Mouse (Mus musculus) neural tube, embryonic 15.5 days (tissue): ENCODE results near the gene Mob1a. TPM values are rescaled to one million over a fixed set of nuclear protein-coding genes. Genes with fewer than 3 reads are reported as not detected.

Source experiments
- ATAC-seq: fragments of 200-750 bp; cut with Nextera tagmentation; 2 replicates; pipeline ENCODE4 v1.8.0; 2017; ENCODE audit warnings: mild to moderate bottlenecking, moderate TSS enrichment, moderate library complexity; ENCODE audit not compliant: low FRiP score
- H3K27ac ChIP-seq: fragments of 300-500 bp; sonication (generic); replicated peaks from 2 replicates; pipeline ENCODE4 v1.5.1; 2015; ENCODE audit warnings: mild to moderate bottlenecking, inconsistent platforms
- H3K27me3 ChIP-seq: fragments of 300-500 bp; sonication (generic); replicated peaks from 2 replicates; pipeline ENCODE4 v1.6.1; 2015; ENCODE audit warnings: inconsistent platforms
- H3K36me3 ChIP-seq: fragments of 300-500 bp; sonication (generic); 2 replicates; pipeline ENCODE4 v1.6.1; 2015; ENCODE audit warnings: inconsistent platforms
- H3K4me1 ChIP-seq: fragments of 300-500 bp; sonication (generic); 2 replicates; pipeline ENCODE4 v1.6.1; 2015; ENCODE audit warnings: inconsistent platforms
- H3K4me2 ChIP-seq: fragments of 300-500 bp; sonication (generic); 2 replicates; pipeline ENCODE4 v1.6.1; 2015; ENCODE audit warnings: inconsistent platforms, mild to moderate bottlenecking, moderate library complexity
- H3K4me3 ChIP-seq: fragments of 300-500 bp; sonication (generic); replicated peaks from 2 replicates; pipeline ENCODE4 v1.5.1; 2015; ENCODE audit warnings: mild to moderate bottlenecking, inconsistent platforms
- H3K9ac ChIP-seq: fragments of 300-500 bp; sonication (generic); replicated peaks from 2 replicates; pipeline ENCODE4 v1.6.1; 2015; ENCODE audit warnings: mild to moderate bottlenecking, inconsistent platforms
- H3K9me3 ChIP-seq: fragments of 300-500 bp; sonication (generic); replicated peaks from 2 replicates; pipeline ENCODE4 v1.6.1; 2016; ENCODE audit warnings: inconsistent platforms
- WGBS: fragments of 180-500 bp; shearing (Covaris S2); methylation state at CpG from one replicate; pipeline ENCODE4 v1.1.7; 2015; ENCODE audit warnings: mixed read lengths; 5-methylcytosine and 5-hydroxymethylcytosine counted together
- polyA plus RNA-seq: library from polyadenylated mRNA; unstranded; fragments of >200 nt; fragmentation: Nextera tagmentation; extraction: Ambion mirVana; gene quantifications from 2 replicates; pipeline ENCODE4 v1.2.1, GENCODE M21; 2015

The Mob1a gene
- polyA plus RNA-seq = 20.2 and 31.3 TPM in 2 replicates

- peak; percentile 99 for ATAC-seq
- Histone ChIP-seq H3K27me3 (no peaks in the 10 kb centered on the region), H3K4me1 (peaks cover 30% of the 10 kb centered on the region), H3K4me3 (peak within 1 kb of the TSS; percentile 92), H3K36me3 (peaks cover 8% of the 10 kb centered on the region), H3K9me3 (no peaks in the 10 kb centered on the region), H3K27ac (peak within 1 kb of the TSS; percentile 92), H3K9ac (peak within 1 kb of the TSS; percentile 91), H3K4me2 (peak within 1 kb of the TSS; percentile 77)
- WGBS = 1% methylated on average over 65 of the region's 65 CpGs
These were observed at the start of gene Mob1a, which contains the start of gene Mthfd2 for GRCm38 (mm10) chr6:83325525-83326393. Mob1a (plus strand) TSS chr6:83326016. Mthfd2 (minus strand) TSS chr6:83325908.

DNA sequence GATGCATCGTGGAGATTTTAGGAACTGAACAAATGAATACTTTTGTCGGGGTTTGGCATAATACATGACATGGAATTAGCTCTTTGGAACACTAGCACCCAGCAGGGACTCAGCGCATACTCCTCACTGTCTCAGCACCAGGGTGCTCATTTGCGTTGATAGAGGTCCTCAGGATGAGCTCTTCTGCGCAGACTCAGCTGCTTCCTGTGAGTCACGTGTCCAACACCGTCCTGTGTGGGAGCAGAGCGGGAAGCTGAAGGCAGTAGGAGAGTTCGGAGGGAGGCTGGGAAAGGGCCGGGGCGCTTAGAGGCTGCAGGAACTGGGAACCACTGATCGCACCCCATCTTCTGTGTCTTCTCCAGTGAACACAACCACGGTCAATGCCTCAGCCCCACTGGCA lies 48.7 kb upstream of the Mob1a start:
- H3K4me3 ChIP-seq = no peak overlapping the region
- H3K27me3 ChIP-seq = no peaks in the 10 kb centered on the region
- no peaks in the 10 kb centered on the region for H3K4me1 ChIP-seq
- no peak overlapping the region for H3K4me2 ChIP-seq
- no peak overlapping the region for H3K27ac ChIP-seq
- WGBS = 73% methylated on average over 13 of the region's 13 CpGs
- no peak for ATAC-seq
- H3K9me3 ChIP-seq = no peaks in the 10 kb centered on the region
- H3K9ac ChIP-seq = no peak overlapping the region
- no peaks in the 10 kb centered on the region for H3K36me3 ChIP-seq

- no peak overlapping the region for H3K4me2 ChIP-seq
- H3K4me1 ChIP-seq = no peaks in the 10 kb centered on the region
- no peaks in the 10 kb centered on the region for H3K9me3 ChIP-seq
- H3K27ac ChIP-seq = no peak overlapping the region
- H3K9ac ChIP-seq = no peak overlapping the region
- no peaks in the 10 kb centered on the region for H3K27me3 ChIP-seq
- H3K4me3 ChIP-seq = no peak overlapping the region
- no peak for ATAC-seq
- no peaks in the 10 kb centered on the region for H3K36me3 ChIP-seq
- 26% methylated on average over 2 of the region's 2 CpGs for WGBS
These were observed 46.9 kb upstream of the Mob1a start for GRCm38 (mm10) chr6:83278881-83279280.

DNA sequence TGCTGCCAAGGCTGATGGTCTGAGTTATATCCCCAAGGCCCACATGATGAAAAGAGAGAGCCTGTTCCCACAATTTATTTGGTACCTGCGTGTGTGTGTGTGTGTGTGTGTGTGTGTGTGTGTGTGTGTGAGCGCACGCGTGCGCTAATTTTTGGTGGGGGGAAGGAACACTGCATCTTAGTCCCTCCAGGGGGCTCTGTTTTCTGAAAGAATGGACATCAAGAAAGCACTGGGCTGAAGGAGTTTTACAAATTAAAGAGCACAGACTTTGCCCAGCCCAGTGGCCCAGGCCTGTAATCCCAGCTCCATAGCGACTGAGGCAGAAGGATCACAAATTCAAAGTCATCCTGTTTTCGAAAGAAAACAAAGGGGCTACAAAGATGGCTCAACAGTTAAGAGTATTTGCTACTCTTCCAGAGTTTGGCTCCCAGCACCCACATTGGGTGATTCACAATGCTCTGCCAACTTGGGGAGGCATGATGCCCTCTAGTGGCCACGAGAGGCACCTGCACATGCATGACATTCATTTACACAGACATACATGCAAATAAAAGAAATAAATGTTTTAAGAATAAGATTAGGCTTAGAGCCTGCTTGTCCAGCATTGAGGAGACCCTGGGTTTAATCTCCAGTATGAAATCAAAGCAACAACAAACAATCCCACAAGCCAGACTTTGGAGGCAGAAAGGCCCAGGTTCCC lies 45.4 kb upstream of the Mob1a start:
- H3K27me3 ChIP-seq = no peaks in the 10 kb centered on the region
- H3K36me3 ChIP-seq = no peaks in the 10 kb centered on the region
- ATAC-seq = no peak
- H3K4me1 ChIP-seq = no peaks in the 10 kb centered on the region
- no peak overlapping the region for H3K4me3 ChIP-seq
- 76% methylated on average over 8 of the region's 8 CpGs for WGBS
- H3K9me3 ChIP-seq = no peaks in the 10 kb centered on the region
- no peak overlapping the region for H3K4me2 ChIP-seq
- H3K27ac ChIP-seq = no peak overlapping the region
- H3K9ac ChIP-seq = no peak overlapping the region

DNA sequence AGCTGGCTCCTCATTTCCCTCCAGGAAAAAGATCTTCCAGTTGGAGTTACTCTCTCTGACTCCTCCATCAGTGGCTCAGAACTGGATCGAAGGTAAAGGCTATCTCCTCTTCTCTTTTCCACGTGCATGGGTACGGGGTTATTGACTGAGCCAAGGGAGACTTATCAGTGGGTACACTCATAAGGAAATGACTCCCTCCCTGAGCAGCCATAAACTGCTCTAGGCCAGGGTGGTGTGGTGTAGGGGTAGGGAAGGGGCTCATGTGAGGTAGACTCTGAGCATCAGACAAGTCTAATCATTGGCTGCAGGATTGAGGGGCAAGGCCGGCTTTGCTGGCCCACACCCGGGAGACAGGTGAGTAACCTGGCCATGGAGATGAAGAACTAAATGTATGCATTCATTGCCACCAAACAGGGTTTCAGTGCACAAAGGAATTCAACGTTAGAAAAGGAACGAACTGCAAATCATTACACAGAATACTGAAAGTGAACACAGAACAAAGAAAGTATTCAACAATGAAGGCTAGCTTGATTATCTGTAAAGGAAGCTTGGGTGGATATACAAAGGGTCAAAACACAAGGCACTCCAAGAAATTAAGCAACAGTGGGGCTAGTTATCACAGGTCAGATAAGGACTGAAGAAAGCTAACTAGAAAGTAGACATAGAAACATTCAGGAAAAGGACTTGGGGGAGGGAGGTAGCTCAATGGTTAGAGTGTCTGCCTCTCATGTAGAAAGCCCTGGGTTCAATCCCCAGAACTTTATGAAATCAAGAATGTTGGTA lies 25.2 kb upstream of the Mob1a start:
- WGBS = 85% methylated on average over 7 of the region's 7 CpGs
- H3K4me1 ChIP-seq = 0 out of 2 replicates have a peak, but pooled peaks cover 4% of the 10 kb centered on the region
- no peak for ATAC-seq
- no peak overlapping the region for H3K27ac ChIP-seq
- H3K36me3 ChIP-seq = 0 out of 2 replicates have a peak, but pooled peaks cover 6% of the 10 kb centered on the region
- no peaks in the 10 kb centered on the region for H3K27me3 ChIP-seq
- H3K4me2 ChIP-seq = no peak overlapping the region
- no peak overlapping the region for H3K9ac ChIP-seq
- H3K9me3 ChIP-seq = no peaks in the 10 kb centered on the region
- no peak overlapping the region for H3K4me3 ChIP-seq

DNA sequence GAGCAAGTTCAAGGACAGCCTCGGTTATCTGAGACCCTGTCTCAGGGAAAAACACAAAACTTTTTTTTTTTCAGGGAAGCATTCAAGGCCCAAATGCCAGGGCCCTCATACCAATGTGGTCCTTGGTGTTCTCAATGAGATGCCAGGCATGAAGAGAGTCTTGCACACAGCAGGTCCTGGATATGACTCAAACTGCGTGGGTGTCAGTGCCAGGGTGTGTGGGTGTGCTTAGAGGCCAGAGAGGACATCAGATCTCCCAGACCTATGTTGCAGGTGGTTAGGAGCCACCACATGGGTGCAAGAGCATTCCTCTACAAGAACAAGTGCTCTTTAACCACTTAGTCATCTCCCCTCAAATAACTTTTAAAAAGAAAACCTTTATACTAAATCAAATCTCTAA lies 24.5 kb upstream of the Mob1a start:
- Histone ChIP-seq H3K9ac (no peak overlapping the region), H3K4me2 (no peak overlapping the region), H3K4me1 (0 out of 2 replicates have a peak, but pooled peaks cover 4% of the 10 kb centered on the region), H3K4me3 (no peak overlapping the region), H3K27ac (no peak overlapping the region), H3K27me3 (no peaks in the 10 kb centered on the region), H3K9me3 (no peaks in the 10 kb centered on the region), H3K36me3 (peaks cover 12% of the 10 kb centered on the region)
- no peak for ATAC-seq
- 87% methylated on average over 2 of the region's 2 CpGs for WGBS

GRCm38 (mm10) chr6:83302264-83302663 lies 23.6 kb upstream of the Mob1a start:
- Histone ChIP-seq H3K27me3 (no peaks in the 10 kb centered on the region), H3K9ac (no peak overlapping the region), H3K4me3 (no peak overlapping the region), H3K9me3 (no peaks in the 10 kb centered on the region), H3K4me1 (0 out of 2 replicates have a peak, but pooled peaks cover 4% of the 10 kb centered on the region), H3K27ac (peak overlapping the region; percentile 71), H3K4me2 (no peak overlapping the region), H3K36me3 (peaks cover 22% of the 10 kb centered on the region)
- ATAC-seq = peak; percentile 88
- 44% methylated on average over 5 of the region's 5 CpGs for WGBS

DNA sequence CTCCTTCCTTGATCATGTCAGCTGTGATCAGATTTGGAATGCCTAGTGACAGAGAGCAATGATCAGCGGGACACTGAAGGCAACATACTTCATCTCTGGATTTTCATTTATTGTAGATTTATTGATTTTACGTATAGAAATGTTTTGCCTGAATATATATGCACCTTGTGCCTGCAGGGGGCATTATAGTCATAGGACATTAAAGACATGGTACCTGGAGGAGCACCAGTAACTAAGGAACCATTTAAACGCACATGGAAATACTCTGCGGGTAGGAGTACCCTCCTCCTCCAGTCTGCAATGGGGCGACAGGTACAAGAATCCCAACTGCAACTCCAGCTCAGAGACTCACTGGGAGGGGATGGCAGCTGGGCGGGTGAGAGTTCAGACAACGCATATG lies 16.8 kb upstream of the Mob1a start:
- WGBS = 93% methylated on average over 7 of the region's 7 CpGs
- no peaks in the 10 kb centered on the region for H3K4me1 ChIP-seq
- H3K9me3 ChIP-seq = no peaks in the 10 kb centered on the region
- no peak overlapping the region for H3K27ac ChIP-seq
- no peak overlapping the region for H3K4me2 ChIP-seq
- H3K36me3 ChIP-seq = peaks cover 70% of the 10 kb centered on the region
- no peaks in the 10 kb centered on the region for H3K27me3 ChIP-seq
- H3K9ac ChIP-seq = no peak overlapping the region
- no peak overlapping the region for H3K4me3 ChIP-seq
- no peak for ATAC-seq

GRCm38 (mm10) chr6:83311206-83311605 lies 14.6 kb upstream of the Mob1a start:
- H3K4me2 ChIP-seq = no peak overlapping the region
- H3K9me3 ChIP-seq = no peaks in the 10 kb centered on the region
- H3K36me3 ChIP-seq = peaks cover 59% of the 10 kb centered on the region
- no peak overlapping the region for H3K27ac ChIP-seq
- no peak overlapping the region for H3K9ac ChIP-seq
- H3K4me1 ChIP-seq = peaks cover 12% of the 10 kb centered on the region
- H3K4me3 ChIP-seq = no peak overlapping the region
- no peaks in the 10 kb centered on the region for H3K27me3 ChIP-seq
- 96% methylated on average over 11 of the region's 11 CpGs for WGBS
- no peak for ATAC-seq

DNA sequence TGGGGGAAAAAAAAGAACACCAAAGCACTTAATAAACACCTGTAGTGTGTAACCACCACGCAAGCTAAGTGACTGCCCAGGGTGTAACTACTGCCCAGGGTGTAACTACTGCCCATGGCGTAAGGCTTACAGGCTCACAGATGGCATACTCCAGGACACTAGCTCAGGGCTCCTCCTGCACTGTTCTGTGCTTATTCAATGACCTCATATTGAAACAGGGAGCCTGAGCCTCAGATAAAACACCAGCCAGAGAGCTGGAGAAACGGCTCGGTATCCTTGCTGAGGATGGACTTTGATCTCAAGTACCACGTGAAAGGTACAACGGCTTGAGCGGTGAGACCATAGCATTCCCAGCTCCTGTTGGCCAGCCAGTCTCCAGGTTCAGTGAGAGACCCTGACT lies 13.8 kb upstream of the Mob1a start:
- Histone ChIP-seq H3K9me3 (no peaks in the 10 kb centered on the region), H3K4me1 (peaks cover 19% of the 10 kb centered on the region), H3K36me3 (peaks cover 51% of the 10 kb centered on the region), H3K27ac (no peak overlapping the region), H3K9ac (no peak overlapping the region), H3K4me3 (no peak overlapping the region), H3K27me3 (no peaks in the 10 kb centered on the region), H3K4me2 (no peak overlapping the region)
- 93% methylated on average over 7 of the region's 7 CpGs for WGBS
- ATAC-seq = no peak

GRCm38 (mm10) chr6:83312514-83312913 lies 13.3 kb upstream of the Mob1a start:
- Histone ChIP-seq H3K27ac (no peak overlapping the region), H3K4me3 (no peak overlapping the region), H3K9me3 (no peaks in the 10 kb centered on the region), H3K4me1 (peaks cover 19% of the 10 kb centered on the region), H3K9ac (no peak overlapping the region), H3K4me2 (no peak overlapping the region), H3K27me3 (no peaks in the 10 kb centered on the region), H3K36me3 (peaks cover 47% of the 10 kb centered on the region)
- WGBS = 90% methylated on average over 8 of the region's 8 CpGs
- ATAC-seq = no peak
